In genomic region chr12:33429387-33430160, GRCm38 (mm10) we compare ENCODE assay signal across 8 mouse cellular contexts. TPM values are rescaled to one million over a fixed set of nuclear protein-coding genes. Genes with fewer than 3 reads are reported as not detected.
DNase-seq lines count a peak whose midpoint lies in the region; ATAC-seq and TF ChIP-seq lines count a peak whose summit lies in the region.

Gene Twistnb (plus strand): TSS chr12:33429635.

- no peaks in the 10 kb centered on the region for H3K9me3 ChIP-seq in heart, embryonic 12.5 days (replicated peaks)
- H3K9me3 ChIP-seq in kidney, postnatal 0 days (replicated peaks; ENCODE audit: low read length) = no peaks in the 10 kb centered on the region
- H3K9me3 ChIP-seq in liver, embryonic 11.5 days (ENCODE audit: control insufficient read depth, low read length) = no peaks in the 10 kb centered on the region
- H3K9me3 ChIP-seq in stomach, embryonic 14.5 days (ENCODE audit: control insufficient read depth, low read depth, low read length) = no peaks in the 10 kb centered on the region

- under 1% methylated on average over 66 of the region's 66 CpGs for WGBS in heart, embryonic 12.5 days
- WGBS in kidney, postnatal 0 days = under 1% methylated on average over 66 of the region's 66 CpGs
- under 1% methylated on average over 66 of the region's 66 CpGs for WGBS in liver, embryonic 11.5 days
- under 1% methylated on average over 66 of the region's 66 CpGs for WGBS in stomach, embryonic 14.5 days

- H3K4me1 ChIP-seq in heart, embryonic 12.5 days (replicated peaks) = peaks cover 5% of the 10 kb centered on the region
- peaks cover 5% of the 10 kb centered on the region; the same call in 1 of the 2 replicates for H3K4me1 ChIP-seq in kidney, postnatal 0 days (replicated peaks; ENCODE audit: insufficient read depth, low read length)
- H3K4me1 ChIP-seq in liver, embryonic 11.5 days (replicated peaks; ENCODE audit: control insufficient read depth, insufficient read depth, low read length) = peaks cover 5% of the 10 kb centered on the region
- peaks cover 5% of the 10 kb centered on the region; the same call in 1 of the 2 replicates for H3K4me1 ChIP-seq in stomach, embryonic 14.5 days (ENCODE audit: control insufficient read depth, insufficient read depth, low read length)

- H3K27ac ChIP-seq in heart, embryonic 12.5 days (ENCODE audit: poor library complexity, severe bottlenecking) = peak within 1 kb of the TSS; percentile 36
- peak within 1 kb of the TSS; percentile 79 for H3K27ac ChIP-seq in kidney, postnatal 0 days
- H3K27ac ChIP-seq in liver, embryonic 11.5 days (ENCODE audit: low read depth, low read length) = peak within 1 kb of the TSS; percentile 71
- H3K27ac ChIP-seq in stomach, embryonic 14.5 days (ENCODE audit: low read length) = peak within 1 kb of the TSS; percentile 74

- H3K9ac ChIP-seq in heart, embryonic 12.5 days = peak within 1 kb of the TSS; percentile 79
- H3K9ac ChIP-seq in kidney, postnatal 0 days (ENCODE audit: low read depth, low read length) = peak within 1 kb of the TSS; percentile 88
- H3K9ac ChIP-seq in liver, embryonic 11.5 days (ENCODE audit: low read depth, low read length) = peak within 1 kb of the TSS; percentile 96
- H3K9ac ChIP-seq in stomach, embryonic 14.5 days (replicated peaks; ENCODE audit: low read depth, low read length) = peak within 1 kb of the TSS; percentile 93

- H3K4me2 ChIP-seq in heart, embryonic 12.5 days = peak within 1 kb of the TSS; percentile 73
- peak within 1 kb of the TSS; percentile 83 for H3K4me2 ChIP-seq in kidney, postnatal 0 days (ENCODE audit: low read length)
- peak within 1 kb of the TSS; percentile 81 for H3K4me2 ChIP-seq in liver, embryonic 11.5 days
- H3K4me2 ChIP-seq in stomach, embryonic 14.5 days (replicated peaks; ENCODE audit: low read depth, low read length) = peak within 1 kb of the TSS; percentile 54

- peak; percentile 91 for ATAC-seq in erythroid progenitor cell, adult 5-6 weeks (replicated peaks; ENCODE audit: low FRiP score, poor library complexity, severe bottlenecking)
- peak; percentile 95 for ATAC-seq in heart, embryonic 12.5 days (ENCODE audit: insufficient number of reproducible peaks, low FRiP score)
- peak; percentile 96 for ATAC-seq in kidney, postnatal 0 days (replicated peaks; ENCODE audit: low FRiP score, low read depth)
- peak; percentile 91 for ATAC-seq in liver, embryonic 11.5 days (replicated peaks; ENCODE audit: low FRiP score)
- ATAC-seq in stomach, embryonic 14.5 days (ENCODE audit: insufficient number of reproducible peaks, insufficient read depth, low FRiP score, low read depth) = peak; percentile 97

- peak; percentile 97 for DNase-seq in CD4-positive helper T cell, adult 2 months (ENCODE audit: low read depth, low spot score)
- peak; percentile 88 for DNase-seq in brain, embryonic 18.5 days (ENCODE audit: low read depth, low spot score)
- peak; percentile 96 for DNase-seq in kidney, postnatal 0 days (ENCODE audit: low spot score)
- DNase-seq in liver, embryonic 11.5 days (ENCODE audit: low spot score) = peak; percentile 94
- DNase-seq in naive thymus-derived CD4-positive, alpha-beta T cell, adult 2 months (ENCODE audit: low read depth) = peak; percentile 99

- H3K4me3 ChIP-seq in heart, embryonic 12.5 days = peak within 1 kb of the TSS; percentile 72
- H3K4me3 ChIP-seq in kidney, postnatal 0 days (replicated peaks; ENCODE audit: low read depth, low read length) = peak within 1 kb of the TSS; percentile 100
- H3K4me3 ChIP-seq in liver, embryonic 11.5 days (ENCODE audit: low read depth, low read length) = peak within 1 kb of the TSS; percentile 95
- H3K4me3 ChIP-seq in stomach, embryonic 14.5 days (ENCODE audit: low read depth, low read length) = peak within 1 kb of the TSS; percentile 99

- peaks cover 5% of the 10 kb centered on the region; the same call in 1 of the 2 replicates for H3K27me3 ChIP-seq in heart, embryonic 12.5 days (replicated peaks)
- H3K27me3 ChIP-seq in kidney, postnatal 0 days (ENCODE audit: insufficient read depth, low read length) = no peaks in the 10 kb centered on the region
- H3K27me3 ChIP-seq in liver, embryonic 11.5 days (replicated peaks; ENCODE audit: control insufficient read depth, insufficient read depth, low read length) = no peaks in the 10 kb centered on the region
- no peaks in the 10 kb centered on the region for H3K27me3 ChIP-seq in stomach, embryonic 14.5 days (ENCODE audit: control insufficient read depth, insufficient read depth, low read length)

- TF ChIP-seq CTCF in kidney, postnatal 0 days (IDR thresholded peaks at IDR 0.05; ENCODE audit: low read depth) = peak; percentile 86

- peaks cover 5% of the 10 kb centered on the region; the same call in 1 of the 2 replicates for H3K36me3 ChIP-seq in heart, embryonic 12.5 days
- H3K36me3 ChIP-seq in kidney, postnatal 0 days (ENCODE audit: insufficient read depth, low read length) = no peaks in the 10 kb centered on the region
- no peaks in the 10 kb centered on the region for H3K36me3 ChIP-seq in liver, embryonic 11.5 days (ENCODE audit: control insufficient read depth, insufficient read depth, low read length)
- H3K36me3 ChIP-seq in stomach, embryonic 14.5 days (ENCODE audit: control insufficient read depth, insufficient read depth, low read length) = no peaks in the 10 kb centered on the region

RNA-seq across cellular contexts. Expression of gene Twistnb, which starts in this region (rescaled TPM):
- total RNA-seq in erythroid progenitor cell, adult 5-6 weeks (2015; ENCODE audit: low replicate concordance) = 7.9 and 17.2 TPM in 2 replicates
- 2.4 and 10.8 TPM in 2 replicates for total RNA-seq in erythroid progenitor cell, adult 5-6 weeks (2017; ENCODE audit: low replicate concordance)
- polyA plus RNA-seq in heart, embryonic 12.5 days (2016; fragmentation: Nextera tagmentation; extraction: Ambion mirVana) = 32.5 and 38.1 TPM in 2 replicates
- 72.4 and 77.6 TPM in 2 replicates for polyA plus RNA-seq in kidney, postnatal 0 days (2015; fragmentation: Nextera tagmentation; extraction: Ambion mirVana)
- 59.8 and 65.2 TPM in 2 replicates for polyA plus RNA-seq in liver, embryonic 11.5 days (2014; fragmentation: Nextera tagmentation; extraction: Ambion mirVana)
- polyA plus RNA-seq in stomach, embryonic 14.5 days (2014; fragmentation: Nextera tagmentation; extraction: Ambion mirVana) = 67.3 and 71.3 TPM in 2 replicates

Comparison
In these comparisons a context has a peak if more than half of its experiments do, and no peak if none do; other contexts are left out.
1. Peak in every context shown above with its lines: DNase-seq, ATAC-seq, H3K4me3 ChIP-seq and H3K27ac ChIP-seq.